Mouse (Mus musculus) lung, postnatal 0 days (tissue): ENCODE data around the gene Asap3. TPM values are rescaled to one million over a fixed set of nuclear protein-coding genes. Genes with fewer than 3 reads are reported as not detected.

Experiments used
- ATAC-seq: fragments of 200-750 bp; cut with Nextera tagmentation; 2 replicates; pipeline ENCODE4 v1.8.0; 2017; ENCODE audit warnings: moderate library complexity
- DNase-seq: peaks from one replicate; pipeline ENCODE4 v3.0.0-alpha.2; 2016; ENCODE audit warnings: low spot score
- H3K27ac ChIP-seq: fragments of 300-500 bp; sonication (generic); 2 replicates; pipeline ENCODE4 v1.5.1; 2014; ENCODE audit warnings: antibody characterized with exemption, mild to moderate bottlenecking, low read length, mixed read lengths
- H3K27me3 ChIP-seq: fragments of 300-500 bp; sonication (generic); replicated peaks from 2 replicates; pipeline ENCODE4 v1.6.1; 2014; ENCODE audit warnings: low read length, mixed read lengths; ENCODE audit not compliant: insufficient read depth
- H3K36me3 ChIP-seq: fragments of 300-500 bp; sonication (generic); 2 replicates; pipeline ENCODE4 v1.6.1; 2014; ENCODE audit warnings: low read length, mixed read lengths; ENCODE audit not compliant: insufficient read depth
- H3K4me1 ChIP-seq: fragments of 300-500 bp; sonication (generic); 2 replicates; pipeline ENCODE4 v1.6.1; 2014; ENCODE audit warnings: antibody characterized with exemption, low read depth, low read length, mixed read lengths; ENCODE audit not compliant: insufficient read depth
- H3K4me2 ChIP-seq: fragments of 300-500 bp; sonication (generic); replicated peaks from 2 replicates; pipeline ENCODE4 v1.6.1; 2014; ENCODE audit warnings: low read depth, mild to moderate bottlenecking, low read length, moderate library complexity, mixed read lengths
- H3K4me3 ChIP-seq: fragments of 300-500 bp; sonication (generic); 2 replicates; pipeline ENCODE4 v1.5.1; 2014; ENCODE audit warnings: low read depth, low read length
- H3K9ac ChIP-seq: fragments of 300-500 bp; sonication (generic); replicated peaks from 2 replicates; pipeline ENCODE4 v1.6.1; 2014; ENCODE audit warnings: low read depth, mild to moderate bottlenecking
- H3K9me3 ChIP-seq: fragments of 300-500 bp; sonication (generic); 2 replicates; pipeline ENCODE4 v1.6.1; 2016; ENCODE audit warnings: low read length, mixed read lengths
- CTCF ChIP-seq: IDR thresholded peaks from 2 replicates; pipeline ENCODE4 v1.5.1; 2016; ENCODE audit warnings: antibody characterized with exemption, mild to moderate bottlenecking
- EP300 ChIP-seq: IDR thresholded peaks from 2 replicates; pipeline ENCODE4 v1.6.1; 2016; ENCODE audit warnings: antibody characterized with exemption, mild to moderate bottlenecking, control low read depth
- WGBS: fragments of 180-500 bp; shearing (Covaris S2); extraction: QIAGEN DNeasy Blood & Tissue Kit; methylation state at CpG from one replicate; pipeline ENCODE4 v1.1.7; 2014; 5-methylcytosine and 5-hydroxymethylcytosine counted together
- polyA plus RNA-seq: library from polyadenylated mRNA; unstranded; fragments of >200 nt; fragmentation: Nextera tagmentation; extraction: Ambion mirVana; gene quantifications from 2 replicates; pipeline ENCODE4 v1.2.1, GENCODE M21; 2015

The Asap3 gene
- polyA plus RNA-seq, 1 experiment from 2014 or later = 5.4 TPM

GRCm38 (mm10) chr4:136260491-136261180 is 54.5 kb downstream of the Asap3 start:
- Histone ChIP-seq H3K27ac (no peak overlapping the region), H3K27me3 (no peaks in the 10 kb centered on the region), H3K4me1 (no peaks in the 10 kb centered on the region), H3K36me3 (no peaks in the 10 kb centered on the region), H3K4me3 (no peak overlapping the region), H3K9me3 (no peaks in the 10 kb centered on the region), H3K9ac (no peak overlapping the region), H3K4me2 (no peak overlapping the region)
- no peak for TF ChIP-seq EP300
- peak; percentile 97 for TF ChIP-seq CTCF
- 36% methylated on average over 10 of the region's 10 CpGs for WGBS
- ATAC-seq (peak; percentile 90), DNase-seq (peak; percentile 90)

- no peaks in the 10 kb centered on the region for H3K27me3 ChIP-seq
- no peak overlapping the region for H3K4me3 ChIP-seq
- WGBS = 45% methylated on average over 10 of the region's 10 CpGs
- H3K9me3 ChIP-seq = no peaks in the 10 kb centered on the region
- TF ChIP-seq EP300 (no peak), CTCF (peak; percentile 12; the same call in 1 of the 2 replicates)
- H3K9ac ChIP-seq = no peak overlapping the region
- no peak overlapping the region for H3K4me2 ChIP-seq
- H3K36me3 ChIP-seq = no peaks in the 10 kb centered on the region
- peak; percentile 27 for ATAC-seq
- peak; percentile 58 for DNase-seq
- no peaks in the 10 kb centered on the region for H3K4me1 ChIP-seq
- no peak overlapping the region; the same call in 1 of the 2 replicates for H3K27ac ChIP-seq
These were observed 55.7 kb downstream of the Asap3 start for GRCm38 (mm10) chr4:136261912-136262311.

GRCm38 (mm10) chr4:136263555-136263954 is 57.4 kb downstream of the Asap3 start:
- DNase-seq = no peak
- H3K36me3 ChIP-seq = no peaks in the 10 kb centered on the region
- no peak overlapping the region for H3K27ac ChIP-seq
- H3K4me1 ChIP-seq = no peaks in the 10 kb centered on the region
- H3K9ac ChIP-seq = no peak overlapping the region
- H3K9me3 ChIP-seq = no peaks in the 10 kb centered on the region
- no peak overlapping the region for H3K4me3 ChIP-seq
- 95% methylated on average over 4 of the region's 4 CpGs for WGBS
- H3K27me3 ChIP-seq = no peaks in the 10 kb centered on the region
- ATAC-seq = no peak
- H3K4me2 ChIP-seq = no peak overlapping the region
- TF ChIP-seq CTCF = no peak
- no peak for TF ChIP-seq EP300

- WGBS = 68% methylated on average over 9 of the region's 9 CpGs
- H3K4me2 ChIP-seq = no peak overlapping the region
- no peaks in the 10 kb centered on the region for H3K4me1 ChIP-seq
- H3K9me3 ChIP-seq = no peaks in the 10 kb centered on the region
- no peak overlapping the region for H3K4me3 ChIP-seq
- no peak for DNase-seq
- no peak overlapping the region for H3K9ac ChIP-seq
- no peak for TF ChIP-seq CTCF
- TF ChIP-seq EP300 = no peak
- no peak for ATAC-seq
- H3K36me3 ChIP-seq = no peaks in the 10 kb centered on the region
- H3K27me3 ChIP-seq = no peaks in the 10 kb centered on the region
- H3K27ac ChIP-seq = no peak overlapping the region
These were observed 60.7 kb downstream of the Asap3 start for GRCm38 (mm10) chr4:136266716-136267343.

- TF ChIP-seq CTCF = no peak
- no peak for TF ChIP-seq EP300
- H3K4me1 ChIP-seq = no peaks in the 10 kb centered on the region
- no peak overlapping the region for H3K4me3 ChIP-seq
- H3K9me3 ChIP-seq = peaks cover 8% of the 10 kb centered on the region; the same call in 1 of the 2 replicates
- no peak overlapping the region for H3K9ac ChIP-seq
- no peak overlapping the region for H3K27ac ChIP-seq
- H3K36me3 ChIP-seq = no peaks in the 10 kb centered on the region
- H3K27me3 ChIP-seq = no peaks in the 10 kb centered on the region
- ATAC-seq = no peak
- no peak for DNase-seq
- H3K4me2 ChIP-seq = no peak overlapping the region
- WGBS = 91% methylated on average over 1 of the region's 1 CpGs
These were observed 62.7 kb downstream of the Asap3 start for GRCm38 (mm10) chr4:136268912-136269311.

- TF ChIP-seq EP300 = no peak
- TF ChIP-seq CTCF = no peak
- DNase-seq (no peak), ATAC-seq (no peak)
- H3K27me3 ChIP-seq = no peaks in the 10 kb centered on the region
- H3K4me3 ChIP-seq = no peak overlapping the region
- WGBS = 88% methylated on average over 8 of the region's 8 CpGs
- peaks cover 8% of the 10 kb centered on the region; the same call in 1 of the 2 replicates for H3K9me3 ChIP-seq
- H3K27ac ChIP-seq = no peak overlapping the region
- H3K4me2 ChIP-seq = no peak overlapping the region
- H3K4me1 ChIP-seq = no peaks in the 10 kb centered on the region
- no peaks in the 10 kb centered on the region for H3K36me3 ChIP-seq
- no peak overlapping the region for H3K9ac ChIP-seq
These were observed 64.5 kb downstream of the Asap3 start for GRCm38 (mm10) chr4:136270648-136271047.
